Mouse (Mus musculus): ENCODE measurements around the gene Peak1.

DNA sequence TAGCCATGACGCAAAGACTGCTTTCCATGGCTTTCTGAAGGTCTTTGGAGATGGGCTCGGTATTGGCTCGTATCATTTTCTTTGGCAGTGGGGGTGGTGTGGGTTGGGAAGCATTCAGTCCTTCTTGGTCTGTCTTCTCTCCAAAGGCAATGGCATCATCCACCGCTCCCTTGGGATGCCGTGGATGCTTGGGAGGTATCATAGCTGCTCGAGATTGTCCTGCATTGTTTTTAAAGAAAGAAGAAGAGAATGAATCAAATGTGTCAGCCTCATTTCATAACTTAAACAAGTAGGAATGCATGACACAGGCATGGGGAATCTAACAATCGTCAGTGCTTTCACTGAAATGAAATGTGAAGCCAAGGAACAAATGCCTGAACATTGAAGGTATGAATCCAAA, 190.2 kb downstream of the Peak1 start:
- TF ChIP-seq CTCF (IDR thresholded peaks at IDR 0.05; ENCODE audit: borderline replicate concordance, insufficient read depth, low read length) (no peak), POLR2A (IDR thresholded peaks at IDR 0.05; ENCODE audit: low read depth, low read length) (no peak)

All from embryonic fibroblast, embryonic 13.5 days (primary cell).